ENCODE assay signal across 8 mouse cellular contexts in the genomic region with DNA sequence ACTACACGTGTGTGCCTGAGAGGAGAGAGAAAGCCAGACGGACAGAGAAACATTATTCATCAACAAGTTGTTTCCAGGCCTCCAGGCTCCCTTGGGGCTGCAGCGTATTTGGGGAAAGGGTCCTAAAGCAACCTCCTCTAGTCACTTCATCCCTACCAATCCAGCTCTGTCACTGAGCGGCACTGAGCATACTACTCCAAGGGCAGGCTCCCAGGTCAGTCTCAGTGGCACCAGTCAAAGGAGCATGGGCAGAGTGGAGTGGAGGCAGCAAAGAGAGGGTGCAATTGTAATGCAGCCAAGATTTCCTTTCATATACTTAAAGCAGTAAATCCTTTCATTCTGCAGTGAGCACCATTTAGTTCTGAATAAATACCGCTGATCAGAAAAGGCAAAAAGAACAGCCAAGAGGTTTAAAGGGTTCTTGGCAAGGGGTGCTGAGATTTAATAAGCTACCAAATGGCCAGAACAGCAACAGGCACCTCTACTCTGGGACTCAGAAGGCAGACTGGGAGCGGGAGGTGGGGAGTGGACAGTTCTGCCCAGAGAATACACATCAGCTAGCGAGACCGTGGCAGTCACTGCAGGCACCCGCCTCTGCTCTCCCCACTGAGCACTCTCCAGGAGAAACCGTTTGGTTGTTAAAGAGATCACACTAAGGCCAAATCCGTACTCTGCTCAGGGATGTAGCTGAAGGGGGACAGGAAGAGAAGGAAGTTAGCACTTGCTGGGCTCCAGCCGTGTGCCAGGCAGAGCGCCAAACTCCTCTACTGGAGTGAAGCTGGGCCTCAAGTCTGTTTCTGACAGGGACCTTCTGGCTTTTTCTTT. TPM values are rescaled to one million over a fixed set of nuclear protein-coding genes. Genes with fewer than 3 reads are reported as not detected.
DNase-seq lines count a peak whose midpoint lies in the region; ATAC-seq and TF ChIP-seq lines count a peak whose summit lies in the region.

No protein-coding gene starts in this region.

- no peak overlapping the region for H3K4me2 ChIP-seq in forebrain, postnatal 0 days (ENCODE audit: low read depth)
- no peak overlapping the region for H3K4me2 ChIP-seq in stomach, embryonic 16.5 days (ENCODE audit: low read depth, low read length)

- ATAC-seq in forebrain, postnatal 0 days: peak; percentile 56
- no peak for ATAC-seq in stomach, embryonic 16.5 days (ENCODE audit: insufficient read depth, low FRiP score)

- H3K4me3 ChIP-seq in forebrain, postnatal 0 days (ENCODE audit: low read depth, low read length): no peak overlapping the region
- no peak overlapping the region for H3K4me3 ChIP-seq in stomach, embryonic 16.5 days (replicated peaks; ENCODE audit: low read length)

- 0 out of 2 replicates have a peak, but pooled peaks cover 5% of the 10 kb centered on the region for H3K4me1 ChIP-seq in forebrain, postnatal 0 days (ENCODE audit: insufficient read depth)
- H3K4me1 ChIP-seq in stomach, embryonic 16.5 days (ENCODE audit: control insufficient read depth, insufficient read depth, low read length): peaks cover 17% of the 10 kb centered on the region; the same call in 1 of the 2 replicates

- no peaks in the 10 kb centered on the region for H3K27me3 ChIP-seq in forebrain, postnatal 0 days (ENCODE audit: insufficient read depth, low read length)
- no peaks in the 10 kb centered on the region for H3K27me3 ChIP-seq in stomach, embryonic 16.5 days (ENCODE audit: control insufficient read depth, insufficient read depth, low read length)

- intact Hi-C loops in left cerebral cortex, postnatal 36 days (cut with DNase I): no loop called here

- H3K9ac ChIP-seq in forebrain, postnatal 0 days: no peak overlapping the region
- H3K9ac ChIP-seq in stomach, embryonic 16.5 days (ENCODE audit: low read length): no peak overlapping the region

- WGBS in forebrain, postnatal 0 days: 28% methylated on average over 13 of the region's 13 CpGs
- 54% methylated on average over 13 of the region's 13 CpGs for WGBS in stomach, embryonic 16.5 days

- H3K9me3 ChIP-seq in forebrain, postnatal 0 days (ENCODE audit: low read length): no peaks in the 10 kb centered on the region
- no peaks in the 10 kb centered on the region for H3K9me3 ChIP-seq in stomach, embryonic 16.5 days (replicated peaks; ENCODE audit: control insufficient read depth, low read length)

- H3K27ac ChIP-seq in forebrain, postnatal 0 days (ENCODE audit: low read depth, low read length): peak overlapping the region; percentile 3; the same call in 1 of the 2 replicates
- peak overlapping the region; percentile 74 for H3K27ac ChIP-seq in stomach, embryonic 16.5 days (ENCODE audit: low read length)

- peaks cover 11% of the 10 kb centered on the region for H3K36me3 ChIP-seq in forebrain, postnatal 0 days (ENCODE audit: insufficient read depth)
- H3K36me3 ChIP-seq in stomach, embryonic 16.5 days (ENCODE audit: control insufficient read depth, insufficient read depth, low read length): no peaks in the 10 kb centered on the region

- TF ChIP-seq CTCF in forebrain, postnatal 0 days (IDR thresholded peaks at IDR 0.05; ENCODE audit: low read depth): no peak

- peak; percentile 71 for DNase-seq in gastrocnemius, postnatal 10 days
- DNase-seq in gastrocnemius, adult 18-20 months (ENCODE audit: low spot score): no peak
- peak; percentile 45 for DNase-seq in Muller cell, postnatal 12 days (ENCODE audit: inconsistent ontology term)
- peak; percentile 68 for DNase-seq in forebrain, postnatal 0 days
- DNase-seq in left cerebral cortex, postnatal 36 days (ENCODE audit: low spot score in 2 of 2): peak; percentile 41 to 42
- no peak for DNase-seq in urinary bladder, adult 18-20 months (ENCODE audit: low spot score in 2 of 2)
- DNase-seq in ovary, postnatal 10 days (ENCODE audit: low spot score): no peak

RNA-seq across cellular contexts. Expression of a gene that starts 19.8 kb away (rescaled TPM):
- 10 to 100 TPM; 77.1 to 84.3 TPM for total RNA-seq in gastrocnemius, postnatal 10 days (2021)
- total RNA-seq in gastrocnemius, adult 18-20 months (2021): 100 to 1,000 TPM; 136 to 146 TPM
- 44.0 and 59.9 TPM in 2 replicates for total RNA-seq in forebrain, postnatal 0 days (2014; rRNA removed)
- 49.0 and 52.8 TPM in 2 replicates for polyA plus RNA-seq in forebrain, postnatal 0 days (2015; fragmentation: Nextera tagmentation; extraction: Ambion mirVana)
- total RNA-seq in left cerebral cortex, postnatal 36 days (2021): 10 to 100 TPM; 66.2 to 78.1 TPM
- 82.0 and 82.3 TPM in 2 replicates for polyA plus RNA-seq in stomach, embryonic 16.5 days (2015; fragmentation: Nextera tagmentation; extraction: Ambion mirVana)

RNA-seq across cellular contexts. Expression of a gene that starts 28.8 kb away (rescaled TPM):
- total RNA-seq in gastrocnemius, postnatal 10 days (2021): 100 to 1,000 TPM; 288 to 337 TPM
- total RNA-seq in gastrocnemius, adult 18-20 months (2021): 100 to 1,000 TPM; 311 to 416 TPM
- total RNA-seq in forebrain, postnatal 0 days (2014; rRNA removed): 20.5 and 21.6 TPM in 2 replicates
- polyA plus RNA-seq in forebrain, postnatal 0 days (2015; fragmentation: Nextera tagmentation; extraction: Ambion mirVana): 18.6 and 22.8 TPM in 2 replicates
- total RNA-seq in left cerebral cortex, postnatal 36 days (2021): 10 to 100 TPM; 40.8 to 43.2 TPM
- polyA plus RNA-seq in stomach, embryonic 16.5 days (2015; fragmentation: Nextera tagmentation; extraction: Ambion mirVana): 65.5 and 73.3 TPM in 2 replicates

RNA-seq across cellular contexts. Expression of a gene that starts 47.8 kb away (rescaled TPM):
- total RNA-seq in gastrocnemius, postnatal 10 days (2021): 1 to 10 TPM; 4.2 to 7.6 TPM
- total RNA-seq in gastrocnemius, adult 18-20 months (2021): 1 to 10 TPM; 2.9 TPM
- total RNA-seq in forebrain, postnatal 0 days (2014; rRNA removed): 11.2 and 12.9 TPM in 2 replicates
- polyA plus RNA-seq in forebrain, postnatal 0 days (2015; fragmentation: Nextera tagmentation; extraction: Ambion mirVana): 10.0 and 10.2 TPM in 2 replicates
- 10 to 100 TPM in 1 of 2 experiments, 1 to 10 TPM in 1; 9.6 to 12.2 TPM for total RNA-seq in left cerebral cortex, postnatal 36 days (2021)
- polyA plus RNA-seq in stomach, embryonic 16.5 days (2015; fragmentation: Nextera tagmentation; extraction: Ambion mirVana): 17.1 and 20.5 TPM in 2 replicates

Comparison
In these comparisons a context has a peak if more than half of its experiments do, and no peak if none do; other contexts are left out.
1. DNase-seq: peak in gastrocnemius, postnatal 10 days (single experiment), Muller cell, postnatal 12 days (single experiment), forebrain, postnatal 0 days (single experiment) and left cerebral cortex, postnatal 36 days (2 of 2); none in gastrocnemius, adult 18-20 months (single experiment), urinary bladder, adult 18-20 months (0 of 2) and ovary, postnatal 10 days (single experiment).
2. RNA of a gene that starts 28.8 kb away (total RNA-seq): 311 to 416 TPM in gastrocnemius, adult 18-20 months and 288 to 337 TPM in gastrocnemius, postnatal 10 days; 40.8 to 43.2 TPM in left cerebral cortex, postnatal 36 days and 20.5 to 21.6 TPM in forebrain, postnatal 0 days; every median in the first group is over 4 times any median in the second.